In the genomic region with DNA sequence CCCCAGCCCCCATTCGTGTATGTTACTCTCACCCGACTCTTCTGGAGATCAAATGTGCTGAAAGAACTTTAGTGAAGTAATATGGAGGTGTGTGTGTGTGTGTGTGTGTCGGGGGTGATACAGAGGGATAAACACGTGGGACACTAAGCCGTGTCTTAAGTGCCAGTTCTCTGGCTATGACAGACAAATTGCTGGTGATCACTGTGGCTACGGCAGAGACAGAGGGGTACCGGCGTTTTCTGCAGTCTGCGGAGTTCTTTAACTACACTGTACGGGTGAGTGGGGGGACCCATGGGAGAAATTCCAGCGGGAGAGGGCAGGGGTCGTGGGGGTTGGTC, we compare ENCODE assay signal across 8 mouse cellular contexts. TPM values are rescaled to one million over a fixed set of nuclear protein-coding genes. Genes with fewer than 3 reads are reported as not detected.
DNase-seq lines count a peak whose midpoint lies in the region; ATAC-seq and TF ChIP-seq lines count a peak whose summit lies in the region.

A gene (minus strand): TSS at position 88 of the 338 bp plus-strand sequence.

- no peak for ATAC-seq in forebrain, embryonic 12.5 days (ENCODE audit: low FRiP score)
- no peak for ATAC-seq in liver, embryonic 12.5 days

- H3K9ac ChIP-seq in forebrain, embryonic 12.5 days: peak within 1 kb of the TSS; percentile 95
- H3K9ac ChIP-seq in liver, embryonic 12.5 days: peak within 1 kb of the TSS; percentile 95

- H3K27me3 ChIP-seq in kidney, adult 2 months (replicated peaks; ENCODE audit: control insufficient read depth, insufficient read depth, low read length): no peaks in the 10 kb centered on the region
- H3K27me3 ChIP-seq in forebrain, embryonic 12.5 days: no peaks in the 10 kb centered on the region
- H3K27me3 ChIP-seq in hindbrain, embryonic 10.5 days (ENCODE audit: insufficient read depth, poor library complexity, severe bottlenecking): no peaks in the 10 kb centered on the region
- no peaks in the 10 kb centered on the region for H3K27me3 ChIP-seq in liver, embryonic 12.5 days (replicated peaks)
- H3K27me3 ChIP-seq in small intestine, adult 2 months (ENCODE audit: control insufficient read depth, insufficient read depth, low read length): no peaks in the 10 kb centered on the region

- H3K36me3 ChIP-seq in kidney, adult 2 months (ENCODE audit: control insufficient read depth, insufficient read depth, low read length): no peaks in the 10 kb centered on the region
- H3K36me3 ChIP-seq in forebrain, embryonic 12.5 days (replicated peaks): peaks cover 54% of the 10 kb centered on the region
- H3K36me3 ChIP-seq in hindbrain, embryonic 10.5 days: peaks cover 52% of the 10 kb centered on the region
- H3K36me3 ChIP-seq in liver, embryonic 12.5 days: peaks cover 57% of the 10 kb centered on the region
- H3K36me3 ChIP-seq in small intestine, adult 2 months (ENCODE audit: control insufficient read depth, insufficient read depth, low read length): peaks cover 18% of the 10 kb centered on the region

- WGBS in kidney, adult 2 months: 7% methylated on average over 12 of the region's 12 CpGs
- 6% methylated on average over 12 of the region's 12 CpGs for WGBS in forebrain, embryonic 12.5 days
- 9% methylated on average over 12 of the region's 12 CpGs for WGBS in hindbrain, embryonic 10.5 days
- 9% methylated on average over 12 of the region's 12 CpGs for WGBS in liver, embryonic 12.5 days (ENCODE audit: insufficient replicate concordance)
- 14% methylated on average over 12 of the region's 12 CpGs for WGBS in small intestine, adult 2 months

- TF ChIP-seq CTCF in kidney, adult 2 months (conservative IDR thresholded peaks at IDR 0.05; ENCODE audit: insufficient read depth, insufficient read length, low read depth, low read length): no peak
- TF ChIP-seq CTCF in small intestine, adult 2 months (IDR thresholded peaks at IDR 0.05; ENCODE audit: extremely low read depth, insufficient read length, insufficient replicate concordance, low read depth, low read length): no peak

- peak within 1 kb of the TSS; percentile 96 for H3K4me2 ChIP-seq in forebrain, embryonic 12.5 days
- H3K4me2 ChIP-seq in liver, embryonic 12.5 days: peak within 1 kb of the TSS; percentile 96

- H3K27ac ChIP-seq in kidney, adult 2 months (ENCODE audit: insufficient read depth, low read depth, low read length): peak within 1 kb of the TSS; percentile 21
- H3K27ac ChIP-seq in forebrain, embryonic 12.5 days: peak within 1 kb of the TSS; percentile 94
- H3K27ac ChIP-seq in hindbrain, embryonic 10.5 days: peak within 1 kb of the TSS; percentile 100
- H3K27ac ChIP-seq in liver, embryonic 12.5 days: peak within 1 kb of the TSS; percentile 95
- peak within 1 kb of the TSS; percentile 75 for H3K27ac ChIP-seq in small intestine, adult 2 months (ENCODE audit: insufficient read depth, low read depth, low read length)

- peaks cover 4% of the 10 kb centered on the region; the same call in 1 of the 2 replicates for H3K4me1 ChIP-seq in kidney, adult 2 months (ENCODE audit: control insufficient read depth, insufficient read depth, low read length)
- peaks cover 21% of the 10 kb centered on the region for H3K4me1 ChIP-seq in forebrain, embryonic 12.5 days
- peaks cover 25% of the 10 kb centered on the region for H3K4me1 ChIP-seq in hindbrain, embryonic 10.5 days (replicated peaks)
- peaks cover 27% of the 10 kb centered on the region for H3K4me1 ChIP-seq in liver, embryonic 12.5 days
- H3K4me1 ChIP-seq in small intestine, adult 2 months (ENCODE audit: control insufficient read depth, insufficient read depth, insufficient read length, low read length): peaks cover 9% of the 10 kb centered on the region; the same call in 1 of the 2 replicates

- H3K9me3 ChIP-seq in forebrain, embryonic 12.5 days: no peaks in the 10 kb centered on the region
- H3K9me3 ChIP-seq in hindbrain, embryonic 10.5 days: no peaks in the 10 kb centered on the region
- no peaks in the 10 kb centered on the region for H3K9me3 ChIP-seq in liver, embryonic 12.5 days (replicated peaks)

- no peak for TF ChIP-seq POLR2A in kidney, adult 2 months (IDR thresholded peaks at IDR 0.05; ENCODE audit: low read depth, low read length)
- no peak for TF ChIP-seq POLR2A in small intestine, adult 2 months (IDR thresholded peaks at IDR 0.05; ENCODE audit: low read depth, low read length)

- H3K4me3 ChIP-seq in kidney, adult 2 months (ENCODE audit: insufficient read depth, low read depth, low read length): peak within 1 kb of the TSS; percentile 88
- peak within 1 kb of the TSS; percentile 88 for H3K4me3 ChIP-seq in forebrain, embryonic 12.5 days (replicated peaks)
- peak within 1 kb of the TSS; percentile 94 for H3K4me3 ChIP-seq in hindbrain, embryonic 10.5 days
- H3K4me3 ChIP-seq in liver, embryonic 12.5 days: peak within 1 kb of the TSS; percentile 88
- peak within 1 kb of the TSS; percentile 96 for H3K4me3 ChIP-seq in small intestine, adult 2 months (ENCODE audit: low read depth, low read length)

- no peak for DNase-seq in kidney, adult 2 months
- DNase-seq in kidney, adult 18-20 months: no peak
- peak; percentile 44 for DNase-seq in MEL-GATA-1-ER (ENCODE audit: extremely low read depth, low read depth)
- DNase-seq in hindbrain, embryonic 10.5 days (ENCODE audit: low spot score): no peak
- DNase-seq in kidney, postnatal 14 days: no peak

RNA-seq across cellular contexts. Expression of the gene that starts here (rescaled TPM):
- 99.7 and 105 TPM in 2 replicates for polyA plus RNA-seq in kidney, adult 2 months (2012; rRNA removed)
- polyA plus RNA-seq in forebrain, embryonic 12.5 days (2016; fragmentation: Nextera tagmentation; extraction: Ambion mirVana): 97.9 and 102 TPM in 2 replicates
- polyA plus RNA-seq in hindbrain, embryonic 10.5 days (2016; fragmentation: Nextera tagmentation; extraction: Ambion mirVana): 108 and 113 TPM in 2 replicates
- polyA plus RNA-seq in liver, embryonic 12.5 days (2016; fragmentation: Nextera tagmentation; extraction: Ambion mirVana): 67.0 and 68.7 TPM in 2 replicates
- polyA plus RNA-seq in small intestine, adult 2 months (2012; rRNA removed): 47.6 and 92.2 TPM in 2 replicates

Comparison
In these comparisons a context has a peak if more than half of its experiments do, and no peak if none do; other contexts are left out.
1. H3K27ac ChIP-seq: peak in every context shown above with its lines; median percentile 100 in hindbrain, embryonic 10.5 days; 95 in liver, embryonic 12.5 days; 94 in forebrain, embryonic 12.5 days; 75 in small intestine, adult 2 months; 21 in kidney, adult 2 months.